Mouse (Mus musculus): ENCODE results near the gene Cux1. TPM values are rescaled to one million over a fixed set of nuclear protein-coding genes. Genes with fewer than 3 reads are reported as not detected.

Gene Cux1
- polyA plus RNA-seq, 1 experiment from 2014 or later: 163 TPM

- H3K27ac ChIP-seq (ENCODE audit: low read depth, low read length): no peak overlapping the region
- H3K4me2 ChIP-seq (ENCODE audit: low read depth, low read length, severe bottlenecking): no peak overlapping the region
- H3K9me3 ChIP-seq (ENCODE audit: control insufficient read depth, low read length): no peaks in the 10 kb centered on the region
- no peak overlapping the region for H3K4me3 ChIP-seq (ENCODE audit: low read depth, low read length)
- H3K36me3 ChIP-seq (ENCODE audit: control insufficient read depth, insufficient read depth, low read length): no peaks in the 10 kb centered on the region; the same call in 1 of the 2 replicates
- no peaks in the 10 kb centered on the region for H3K27me3 ChIP-seq (ENCODE audit: control insufficient read depth, insufficient read depth, low read length)
- no peaks in the 10 kb centered on the region for H3K4me1 ChIP-seq (replicated peaks; ENCODE audit: control insufficient read depth, insufficient read depth, low read length)
- H3K9ac ChIP-seq (ENCODE audit: low read length): no peak overlapping the region
- 90% methylated on average over 7 of the region's 7 CpGs for WGBS
- no peak for DNase-seq (ENCODE audit: low spot score)
- ATAC-seq (replicated peaks; ENCODE audit: low FRiP score): no peak
Observed at GRCm38 (mm10) chr5:136480541-136480940, 86.7 kb downstream of the Cux1 start.

DNA sequence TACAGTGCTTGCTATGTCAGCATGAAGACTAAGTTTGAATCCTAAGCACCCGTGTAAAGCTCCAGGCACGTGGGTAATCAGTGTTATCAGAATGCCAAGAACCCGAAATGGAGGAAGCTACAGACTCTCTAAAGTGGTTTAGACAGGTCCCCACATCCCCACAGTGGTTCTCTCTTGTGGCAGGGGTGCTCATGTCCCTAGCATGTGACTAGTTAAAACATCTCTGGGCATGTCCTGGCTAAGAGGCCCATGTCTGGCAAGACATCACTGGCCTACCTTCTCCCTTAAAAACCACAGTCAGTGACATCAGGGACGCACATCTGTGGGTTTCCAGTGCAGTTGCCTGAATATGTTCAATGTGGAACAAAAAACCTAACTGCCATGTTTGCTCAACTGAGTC, 87.5 kb downstream of the Cux1 start:
- H3K9ac ChIP-seq (ENCODE audit: low read length): no peak overlapping the region
- ATAC-seq (replicated peaks; ENCODE audit: low FRiP score) (no peak), DNase-seq (ENCODE audit: low spot score) (no peak)
- H3K4me3 ChIP-seq (ENCODE audit: low read depth, low read length): no peak overlapping the region
- H3K36me3 ChIP-seq (ENCODE audit: control insufficient read depth, insufficient read depth, low read length): no peaks in the 10 kb centered on the region; the same call in 1 of the 2 replicates
- no peak overlapping the region for H3K4me2 ChIP-seq (ENCODE audit: low read depth, low read length, severe bottlenecking)
- 94% methylated on average over 4 of the region's 4 CpGs for WGBS
- no peaks in the 10 kb centered on the region for H3K9me3 ChIP-seq (ENCODE audit: control insufficient read depth, low read length)
- no peaks in the 10 kb centered on the region for H3K27me3 ChIP-seq (ENCODE audit: control insufficient read depth, insufficient read depth, low read length)
- no peak overlapping the region for H3K27ac ChIP-seq (ENCODE audit: low read depth, low read length)
- H3K4me1 ChIP-seq (replicated peaks; ENCODE audit: control insufficient read depth, insufficient read depth, low read length): no peaks in the 10 kb centered on the region

DNA sequence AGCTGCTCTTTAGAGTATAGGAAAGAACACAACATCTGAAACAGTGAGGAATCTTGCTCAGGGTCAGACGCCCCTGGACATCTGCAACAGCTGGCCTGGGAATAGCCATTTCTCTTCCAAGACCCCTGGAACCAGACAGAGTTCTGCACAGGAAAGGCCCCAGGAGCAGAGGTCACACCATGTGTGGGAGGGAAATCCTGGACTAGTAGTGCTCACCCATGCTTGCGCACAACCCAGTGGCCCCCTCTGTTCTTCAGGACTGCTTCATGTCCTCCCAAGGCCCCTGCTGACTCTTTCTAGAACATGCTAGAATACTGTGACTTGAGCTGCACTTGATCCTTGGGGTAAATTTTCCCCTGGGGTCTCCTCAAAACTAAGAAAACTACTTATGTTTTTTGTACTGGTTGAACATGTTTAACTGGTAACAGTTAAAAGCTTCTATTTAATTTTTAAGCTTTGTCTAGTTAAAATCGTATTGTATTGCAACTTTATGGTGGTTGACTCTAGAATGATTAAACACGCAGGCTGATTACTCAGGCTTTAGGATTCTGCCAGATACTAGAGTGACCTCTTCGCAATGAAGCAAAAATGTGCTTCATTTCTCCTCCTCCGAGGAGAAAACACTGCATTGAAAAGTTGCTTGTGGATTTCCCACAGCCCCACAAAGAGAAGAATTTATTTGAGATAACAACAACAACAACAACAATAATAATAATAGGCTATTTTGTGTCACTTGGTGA, 88.1 kb downstream of the Cux1 start:
- no peak overlapping the region for H3K4me3 ChIP-seq (ENCODE audit: low read depth, low read length)
- H3K36me3 ChIP-seq (ENCODE audit: control insufficient read depth, insufficient read depth, low read length): no peaks in the 10 kb centered on the region; the same call in 1 of the 2 replicates
- no peaks in the 10 kb centered on the region for H3K27me3 ChIP-seq (ENCODE audit: control insufficient read depth, insufficient read depth, low read length)
- no peak overlapping the region for H3K9ac ChIP-seq (ENCODE audit: low read length)
- DNase-seq (ENCODE audit: low spot score): no peak
- no peaks in the 10 kb centered on the region for H3K9me3 ChIP-seq (ENCODE audit: control insufficient read depth, low read length)
- 86% methylated on average over 6 of the region's 6 CpGs for WGBS
- H3K4me1 ChIP-seq (replicated peaks; ENCODE audit: control insufficient read depth, insufficient read depth, low read length): no peaks in the 10 kb centered on the region
- H3K4me2 ChIP-seq (ENCODE audit: low read depth, low read length, severe bottlenecking): no peak overlapping the region
- ATAC-seq (replicated peaks; ENCODE audit: low FRiP score): no peak
- H3K27ac ChIP-seq (ENCODE audit: low read depth, low read length): no peak overlapping the region

- Histone ChIP-seq H3K9me3 (ENCODE audit: control insufficient read depth, low read length) (no peaks in the 10 kb centered on the region), H3K4me1 (replicated peaks; ENCODE audit: control insufficient read depth, insufficient read depth, low read length) (peaks cover 5% of the 10 kb centered on the region; the same call in 1 of the 2 replicates), H3K4me2 (ENCODE audit: low read depth, low read length, severe bottlenecking) (no peak overlapping the region), H3K9ac (ENCODE audit: low read length) (no peak overlapping the region), H3K27ac (ENCODE audit: low read depth, low read length) (no peak overlapping the region), H3K36me3 (ENCODE audit: control insufficient read depth, insufficient read depth, low read length) (no peaks in the 10 kb centered on the region), H3K4me3 (ENCODE audit: low read depth, low read length) (no peak overlapping the region), H3K27me3 (ENCODE audit: control insufficient read depth, insufficient read depth, low read length) (no peaks in the 10 kb centered on the region)
- 82% methylated on average over 3 of the region's 3 CpGs for WGBS
- ATAC-seq (replicated peaks; ENCODE audit: low FRiP score): no peak
- no peak for DNase-seq (ENCODE audit: low spot score)
Observed at GRCm38 (mm10) chr5:136476272-136476671, 91.0 kb downstream of the Cux1 start.

DNA sequence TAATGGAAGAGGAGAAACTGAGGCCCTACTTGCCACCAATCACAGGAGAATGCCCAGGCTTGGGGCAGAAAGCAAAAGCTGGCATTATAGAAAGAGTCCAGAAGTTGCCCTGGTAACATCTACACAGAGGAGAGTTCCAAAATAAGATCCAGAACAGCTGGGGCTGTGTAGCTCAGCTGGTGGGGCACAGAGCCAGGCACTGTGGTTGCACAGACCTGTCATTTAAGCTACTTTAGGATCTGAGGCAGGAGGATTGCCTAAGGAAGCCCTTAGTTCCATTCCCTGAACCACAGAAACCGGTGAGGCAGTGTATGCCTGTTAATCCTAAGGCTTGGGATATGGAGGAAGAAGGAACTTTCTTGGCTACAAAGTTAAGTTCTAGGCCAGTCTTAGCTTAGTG, 92.1 kb downstream of the Cux1 start:
- whole genome bisulfite sequencing: 100% methylated on average over 1 of the region's 1 CpGs
- H3K4me2 ChIP-seq (ENCODE audit: low read depth, low read length, severe bottlenecking): no peak overlapping the region
- no peak overlapping the region for H3K9ac ChIP-seq (ENCODE audit: low read length)
- no peak for DNase-seq (ENCODE audit: low spot score)
- H3K36me3 ChIP-seq (ENCODE audit: control insufficient read depth, insufficient read depth, low read length): no peaks in the 10 kb centered on the region
- H3K9me3 ChIP-seq (ENCODE audit: control insufficient read depth, low read length): no peaks in the 10 kb centered on the region
- H3K27me3 ChIP-seq (ENCODE audit: control insufficient read depth, insufficient read depth, low read length): no peaks in the 10 kb centered on the region
- no peak for ATAC-seq (replicated peaks; ENCODE audit: low FRiP score)
- H3K27ac ChIP-seq (ENCODE audit: low read depth, low read length): no peak overlapping the region
- H3K4me3 ChIP-seq (ENCODE audit: low read depth, low read length): no peak overlapping the region
- H3K4me1 ChIP-seq (replicated peaks; ENCODE audit: control insufficient read depth, insufficient read depth, low read length): peaks cover 5% of the 10 kb centered on the region; the same call in 1 of the 2 replicates

DNA sequence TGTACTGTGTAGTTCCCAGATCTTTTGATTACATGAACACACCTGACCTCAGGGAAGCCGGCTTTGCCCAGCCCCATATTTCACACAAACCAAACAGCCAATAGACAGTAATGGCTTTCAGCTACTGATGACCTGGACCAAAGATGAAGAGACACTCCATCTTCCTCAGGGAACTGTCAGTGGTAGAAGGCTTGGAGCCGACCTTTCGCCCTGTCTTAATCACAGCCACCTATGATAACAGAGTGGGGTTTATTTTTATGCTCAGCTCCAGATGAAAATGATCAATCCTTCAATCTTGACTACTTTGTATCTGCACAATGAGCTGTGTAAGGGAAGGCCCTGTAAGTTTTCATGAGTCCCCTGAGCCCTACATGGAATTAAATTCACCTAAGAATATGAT, 93.2 kb downstream of the Cux1 start:
- Histone ChIP-seq H3K4me2 (ENCODE audit: low read depth, low read length, severe bottlenecking) (no peak overlapping the region), H3K4me3 (ENCODE audit: low read depth, low read length) (no peak overlapping the region), H3K36me3 (ENCODE audit: control insufficient read depth, insufficient read depth, low read length) (no peaks in the 10 kb centered on the region), H3K9me3 (ENCODE audit: control insufficient read depth, low read length) (no peaks in the 10 kb centered on the region), H3K9ac (ENCODE audit: low read length) (no peak overlapping the region), H3K27ac (ENCODE audit: low read depth, low read length) (no peak overlapping the region), H3K4me1 (replicated peaks; ENCODE audit: control insufficient read depth, insufficient read depth, low read length) (peaks cover 7% of the 10 kb centered on the region; the same call in 1 of the 2 replicates), H3K27me3 (ENCODE audit: control insufficient read depth, insufficient read depth, low read length) (no peaks in the 10 kb centered on the region)
- 78% methylated on average over 3 of the region's 3 CpGs for whole genome bisulfite sequencing
- ATAC-seq (replicated peaks; ENCODE audit: low FRiP score) (no peak), DNase-seq (ENCODE audit: low spot score) (no peak)

GRCm38 (mm10) chr5:136473337-136473736, 94.0 kb downstream of the Cux1 start:
- H3K27me3 ChIP-seq (ENCODE audit: control insufficient read depth, insufficient read depth, low read length): no peaks in the 10 kb centered on the region
- peaks cover 9% of the 10 kb centered on the region for H3K4me1 ChIP-seq (replicated peaks; ENCODE audit: control insufficient read depth, insufficient read depth, low read length)
- H3K4me3 ChIP-seq (ENCODE audit: low read depth, low read length): no peak overlapping the region
- no peak overlapping the region for H3K27ac ChIP-seq (ENCODE audit: low read depth, low read length)
- no peak for ATAC-seq (replicated peaks; ENCODE audit: low FRiP score)
- no peaks in the 10 kb centered on the region for H3K36me3 ChIP-seq (ENCODE audit: control insufficient read depth, insufficient read depth, low read length)
- 44% methylated on average over 6 of the region's 6 CpGs for WGBS
- H3K9me3 ChIP-seq (ENCODE audit: control insufficient read depth, low read length): no peaks in the 10 kb centered on the region
- H3K9ac ChIP-seq (ENCODE audit: low read length): no peak overlapping the region
- no peak for DNase-seq (ENCODE audit: low spot score)
- no peak overlapping the region for H3K4me2 ChIP-seq (ENCODE audit: low read depth, low read length, severe bottlenecking)

DNA sequence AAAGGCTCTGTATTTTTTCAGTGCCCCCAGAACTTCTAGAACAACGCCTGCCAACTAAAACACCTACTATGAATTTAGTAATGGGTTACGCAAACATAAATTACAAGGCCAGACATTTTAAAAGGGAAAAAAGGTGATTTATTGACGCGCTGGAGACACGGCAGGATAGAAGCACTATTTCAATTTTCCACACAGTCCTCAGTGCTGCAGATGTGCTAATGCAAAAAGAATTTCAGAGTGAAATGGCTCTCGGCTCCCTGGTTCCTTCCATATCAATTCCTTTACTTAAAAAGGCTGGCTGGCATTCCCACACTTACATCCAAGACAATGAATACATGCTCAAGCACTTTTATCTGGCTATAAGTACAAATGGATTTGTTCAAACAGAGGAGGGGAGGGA, 94.4 kb downstream of the Cux1 start:
- peaks cover 14% of the 10 kb centered on the region for H3K4me1 ChIP-seq (replicated peaks; ENCODE audit: control insufficient read depth, insufficient read depth, low read length)
- 79% methylated on average over 6 of the region's 6 CpGs for WGBS
- no peaks in the 10 kb centered on the region for H3K27me3 ChIP-seq (ENCODE audit: control insufficient read depth, insufficient read depth, low read length)
- no peaks in the 10 kb centered on the region for H3K9me3 ChIP-seq (ENCODE audit: control insufficient read depth, low read length)
- no peak for DNase-seq (ENCODE audit: low spot score)
- no peaks in the 10 kb centered on the region for H3K36me3 ChIP-seq (ENCODE audit: control insufficient read depth, insufficient read depth, low read length)
- ATAC-seq (replicated peaks; ENCODE audit: low FRiP score): no peak
- H3K4me2 ChIP-seq (ENCODE audit: low read depth, low read length, severe bottlenecking): no peak overlapping the region
- no peak overlapping the region for H3K27ac ChIP-seq (ENCODE audit: low read depth, low read length)
- no peak overlapping the region for H3K4me3 ChIP-seq (ENCODE audit: low read depth, low read length)
- no peak overlapping the region for H3K9ac ChIP-seq (ENCODE audit: low read length)

Measured in forebrain, embryonic 11.5 days (tissue).